Mouse (Mus musculus) CH12.LX (cell line): ENCODE measurements around the gene Ulk4.

Source experiments
- JUN ChIP-seq: IDR thresholded peaks from 2 replicates; pipeline ENCODE4 v1.6.1; 2011; ENCODE audit warnings: low read depth, mild to moderate bottlenecking, low read length, improper control_type of control experiment, moderate library complexity; ENCODE audit not compliant: insufficient read depth
- JUND ChIP-seq: conservative IDR thresholded peaks from 2 replicates; pipeline ENCODE4 v1.6.1; 2011; ENCODE audit warnings: low read depth, low read length, improper control_type of control experiment
- TBP ChIP-seq: conservative IDR thresholded peaks from 2 replicates; pipeline ENCODE4 v1.6.1; 2011; ENCODE audit warnings: low read depth, low read length, improper control_type of control experiment

DNA sequence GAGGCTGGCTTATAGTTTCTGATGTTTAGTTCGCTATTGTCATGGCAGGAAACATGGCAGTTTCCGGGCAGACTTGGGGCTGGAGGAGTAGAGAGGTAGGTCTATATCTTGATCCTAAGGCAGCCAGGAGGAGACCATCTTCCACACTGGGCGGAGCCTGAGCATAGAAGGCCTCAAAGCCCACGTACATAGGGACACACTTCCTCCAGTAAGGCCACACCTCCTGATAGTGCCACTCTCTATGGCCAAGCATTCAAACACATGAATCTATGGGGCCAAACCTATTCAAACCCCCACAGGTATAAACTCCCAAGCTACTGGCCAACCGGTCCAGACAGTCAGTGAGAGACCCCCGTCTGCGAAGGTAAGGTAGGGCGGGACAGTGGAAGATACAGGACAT, 35.6 kb downstream of the Ulk4 start:
- TF ChIP-seq JUN (no peak), TBP (no peak), JUND (no peak)
